Comparison of ENCODE assay signal across 8 mouse cellular contexts in genomic region chr13:45964853-45965593, GRCm38 (mm10). TPM values are rescaled to one million over a fixed set of nuclear protein-coding genes. Genes with fewer than 3 reads are reported as not detected.
DNase-seq lines count a peak whose midpoint lies in the region; ATAC-seq and TF ChIP-seq lines count a peak whose summit lies in the region.

Atxn1 (minus strand) TSS chr13:45965008.

- 0 out of 2 replicates have a peak, but pooled peaks cover 3% of the 10 kb centered on the region for H3K27me3 ChIP-seq in embryonic facial prominence, embryonic 12.5 days
- H3K27me3 ChIP-seq in kidney, adult 2 months (replicated peaks; ENCODE audit: control insufficient read depth, insufficient read depth, low read length) = no peaks in the 10 kb centered on the region
- no peaks in the 10 kb centered on the region for H3K27me3 ChIP-seq in liver, adult 2 months (ENCODE audit: control insufficient read depth, insufficient read depth, low read length)
- H3K27me3 ChIP-seq in myocyte (ENCODE audit: control insufficient read depth, insufficient read depth, insufficient read length) = no peaks in the 10 kb centered on the region

- H3K36me3 ChIP-seq in embryonic facial prominence, embryonic 12.5 days = no peaks in the 10 kb centered on the region
- H3K36me3 ChIP-seq in kidney, adult 2 months (ENCODE audit: control insufficient read depth, insufficient read depth, low read length) = no peaks in the 10 kb centered on the region; the same call in 1 of the 2 replicates
- no peaks in the 10 kb centered on the region for H3K36me3 ChIP-seq in liver, adult 2 months (ENCODE audit: control insufficient read depth, insufficient read depth, low read length)
- H3K36me3 ChIP-seq in myocyte (ENCODE audit: control insufficient read depth, insufficient read depth) = no peaks in the 10 kb centered on the region

- TF ChIP-seq CTCF in kidney, adult 2 months (conservative IDR thresholded peaks at IDR 0.05; ENCODE audit: insufficient read depth, insufficient read length, low read depth, low read length) = no peak
- no peak for TF ChIP-seq CTCF in liver, adult 2 months (IDR thresholded peaks at IDR 0.05; ENCODE audit: low read depth, low read length)

- 1% methylated on average over 53 of the region's 53 CpGs for WGBS in embryonic facial prominence, embryonic 12.5 days
- WGBS in kidney, adult 2 months = under 1% methylated on average over 50 of the region's 53 CpGs
- under 1% methylated on average over 51 of the region's 53 CpGs for WGBS in liver, adult 2 months

- H3K4me2 ChIP-seq in embryonic facial prominence, embryonic 12.5 days (replicated peaks) = peak within 1 kb of the TSS; percentile 83
- H3K4me2 ChIP-seq in myocyte (ENCODE audit: low read depth) = peak within 1 kb of the TSS; percentile 100

- H3K27ac ChIP-seq in embryonic facial prominence, embryonic 12.5 days = peak within 1 kb of the TSS; percentile 93
- H3K27ac ChIP-seq in kidney, adult 2 months (ENCODE audit: insufficient read depth, low read depth, low read length) = peak within 1 kb of the TSS; percentile 99
- H3K27ac ChIP-seq in liver, adult 2 months (replicated peaks; ENCODE audit: insufficient read depth, low read depth, low read length) = peak within 1 kb of the TSS; percentile 94

- peaks cover 6% of the 10 kb centered on the region; the same call in 1 of the 2 replicates for H3K79me2 ChIP-seq in liver, adult 2 months (ENCODE audit: control insufficient read depth, insufficient read depth, low read length)
- peaks cover 31% of the 10 kb centered on the region for H3K79me2 ChIP-seq in myocyte (ENCODE audit: control insufficient read depth, insufficient read depth)

- peak within 1 kb of the TSS; percentile 83 for H3K4me3 ChIP-seq in embryonic facial prominence, embryonic 12.5 days
- H3K4me3 ChIP-seq in kidney, adult 2 months (ENCODE audit: insufficient read depth, low read depth, low read length) = peak within 1 kb of the TSS; percentile 99
- peak within 1 kb of the TSS; percentile 98 for H3K4me3 ChIP-seq in liver, adult 2 months (ENCODE audit: insufficient read depth, low read depth, low read length)
- peak within 1 kb of the TSS; percentile 88 for H3K4me3 ChIP-seq in myocyte

- H3ac ChIP-seq in myocyte (ENCODE audit: control insufficient read depth, insufficient read length) = peak within 1 kb of the TSS; percentile 80

- peak within 1 kb of the TSS; percentile 85 for H3K9ac ChIP-seq in embryonic facial prominence, embryonic 12.5 days
- peak within 1 kb of the TSS; percentile 99 for H3K9ac ChIP-seq in liver, adult 2 months (ENCODE audit: low read depth, low read length)

- peak; percentile 84 for ATAC-seq in embryonic facial prominence, embryonic 12.5 days (ENCODE audit: insufficient number of reproducible peaks, insufficient read depth, low FRiP score, low TSS enrichment)

- DNase-seq in 3134 (ENCODE audit: extremely low read depth, insufficient read length, low spot score) = peak; percentile 91
- peak; percentile 83 for DNase-seq in adrenal gland, postnatal 25 days
- DNase-seq in heart, adult 18-20 months = peak; percentile 90
- peak; percentile 92 for DNase-seq in kidney, adult 2 months
- DNase-seq in liver, adult 2 months (ENCODE audit: extremely low read depth, low read depth, low spot score) = peak; percentile 82
- peak; percentile 66 to 82 for DNase-seq in spleen, postnatal 4 days (ENCODE audit: low spot score in 2 of 2)

- TF ChIP-seq POLR2A in kidney, adult 2 months (IDR thresholded peaks at IDR 0.05; ENCODE audit: low read depth, low read length) = peak; percentile 32
- TF ChIP-seq POLR2A in liver, adult 2 months (IDR thresholded peaks at IDR 0.05; ENCODE audit: extremely low read depth, insufficient read depth, low read length) = 0 out of 2 replicates have a peak, but pooled peaks have one; percentile 29
- TF ChIP-seq POLR2A in myocyte (IDR thresholded peaks at IDR 0.05; ENCODE audit: insufficient read length, low read depth) = peak; percentile 52

- H3K4me1 ChIP-seq in embryonic facial prominence, embryonic 12.5 days = peaks cover 32% of the 10 kb centered on the region
- H3K4me1 ChIP-seq in kidney, adult 2 months (ENCODE audit: control insufficient read depth, insufficient read depth, low read length) = peaks cover 12% of the 10 kb centered on the region
- peaks cover 16% of the 10 kb centered on the region for H3K4me1 ChIP-seq in liver, adult 2 months (ENCODE audit: control insufficient read depth, insufficient read depth, low read length)

- no peaks in the 10 kb centered on the region for H3K9me3 ChIP-seq in embryonic facial prominence, embryonic 12.5 days

TF ChIP-seq in myocyte, 11 proteins besides CTCF, POLR2A, EP300 and RAD21:
- TF ChIP-seq REST (IDR thresholded peaks at IDR 0.05; ENCODE audit: insufficient read depth, insufficient read length) (no peak), MAX (IDR thresholded peaks at IDR 0.05; ENCODE audit: low read depth) (no peak), POLR2AphosphoS2 (IDR thresholded peaks at IDR 0.05; ENCODE audit: insufficient read length, low read depth) (peak; percentile 51)

RNA-seq across cellular contexts. Expression of gene Atxn1, which starts in this region (rescaled TPM):
- total RNA-seq in adrenal gland, postnatal 25 days (2021) = 40.1 and 63.2 TPM in 2 replicates
- polyA plus RNA-seq in embryonic facial prominence, embryonic 12.5 days (2016; fragmentation: Nextera tagmentation; extraction: Ambion mirVana) = 3.5 and 4.6 TPM in 2 replicates
- 10 to 100 TPM; 28.5 to 34.3 TPM for total RNA-seq in heart, adult 18-20 months (2021)
- polyA plus RNA-seq in kidney, adult 2 months (2012; rRNA removed) = 15.0 and 17.9 TPM in 2 replicates
- total RNA-seq in liver, adult 2 months (2014; rRNA removed) = 7.8 and 8.7 TPM in 2 replicates
- 7.7 and 8.3 TPM in 2 replicates for polyA plus RNA-seq in liver, adult 2 months (2012; rRNA removed)
- 2.5 TPM for polyA plus RNA-seq in myocyte (2012; fragmentation: generic; extraction: Trizol)

Comparison
In these comparisons a context has a peak if more than half of its experiments do, and no peak if none do; other contexts are left out.
1. Peak in every context shown above with its lines: DNase-seq, ATAC-seq, H3K4me3 ChIP-seq and H3K27ac ChIP-seq.